Mouse (Mus musculus): ENCODE results near the gene Cd37. TPM values are rescaled to one million over a fixed set of nuclear protein-coding genes. Genes with fewer than 3 reads are reported as not detected.

The Cd37 gene
- polyA plus RNA-seq, 1 experiment from 2014 or later, result 14.6 TPM

- Histone ChIP-seq H3K36me3 (peaks cover 17% of the 10 kb centered on the region), H3K9ac (peak within 1 kb of the TSS; percentile 66), H3K9me3 (replicated peaks) (no peaks in the 10 kb centered on the region), H3K4me2 (peak within 1 kb of the TSS; percentile 63), H3K27me3 (replicated peaks) (peaks cover 60% of the 10 kb centered on the region), H3K27ac (peak within 1 kb of the TSS; percentile 68), H3K4me3 (peak within 1 kb of the TSS; percentile 58), H3K4me1 (peaks cover 40% of the 10 kb centered on the region)
- peak; percentile 17; the same call in 1 of the 2 replicates for ATAC-seq
- 3% methylated on average over 53 of the region's 55 CpGs for WGBS (ENCODE audit: insufficient replicate concordance)
Measured at GRCm38 (mm10) chr7:45215673-45216441, 23.1 kb downstream of the Cd37 start, which contains the start of gene Tead2. Tead2 (plus strand) TSS chr7:45215753.

DNA sequence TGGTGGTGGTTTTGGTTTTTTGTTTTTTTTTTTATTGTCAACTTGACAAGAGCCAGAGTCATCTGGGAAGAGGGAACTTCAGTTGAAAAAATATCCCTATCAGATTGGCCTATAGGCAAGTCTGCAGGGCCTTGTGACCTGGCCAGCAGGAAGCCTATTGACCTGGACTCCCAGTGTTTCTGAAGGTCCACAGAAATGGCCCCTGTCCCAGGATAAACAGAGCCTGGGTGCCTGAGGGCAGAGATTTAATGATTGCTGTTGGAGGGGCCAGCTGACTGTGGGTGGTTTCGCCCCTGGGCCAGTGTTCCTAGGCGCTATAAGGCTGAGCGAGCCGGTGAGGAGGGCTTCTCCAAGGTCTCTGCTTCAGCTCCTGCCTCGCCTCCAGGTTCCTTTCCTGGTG is 25.2 kb downstream of the Cd37 start:
- H3K27me3 ChIP-seq (replicated peaks), result peaks cover 70% of the 10 kb centered on the region

DNA sequence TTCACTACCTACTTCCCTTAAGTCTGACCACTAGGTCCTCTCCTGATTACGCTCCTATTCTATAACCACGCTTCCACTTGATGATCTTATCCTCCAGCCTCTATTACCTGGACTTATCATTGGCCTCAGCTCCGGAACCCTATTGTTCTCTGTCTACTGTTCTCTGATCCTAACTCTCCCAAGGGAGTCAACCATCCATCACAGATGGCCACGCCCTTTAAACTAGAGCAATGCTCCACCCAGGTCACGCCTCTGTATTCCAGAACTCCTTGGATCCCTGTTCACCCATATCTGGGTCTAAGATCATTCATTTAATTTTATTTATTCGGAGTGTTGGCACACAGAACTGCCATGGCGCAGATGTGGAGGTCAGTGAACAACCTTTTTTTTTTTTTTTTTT is 26.6 kb downstream of the Cd37 start:
- Histone ChIP-seq H3K9me3 (replicated peaks) (no peaks in the 10 kb centered on the region; the same call in 1 of the 2 replicates), H3K4me2 (peak overlapping the region; percentile 71), H3K4me3 (no peak overlapping the region), H3K9ac (no peak overlapping the region), H3K4me1 (peaks cover 40% of the 10 kb centered on the region), H3K27ac (no peak overlapping the region), H3K36me3 (no peaks in the 10 kb centered on the region), H3K27me3 (replicated peaks) (peaks cover 70% of the 10 kb centered on the region)
- WGBS (ENCODE audit: insufficient replicate concordance), result 55% methylated on average over 7 of the region's 7 CpGs
- ATAC-seq, result no peak

More for the DNA sequence above, 25.2 kb downstream of the Cd37 start:
- ATAC-seq, result no peak
- Histone ChIP-seq H3K27ac (0 out of 2 replicates have a peak overlapping the region, but pooled peaks have one; percentile 3), H3K9ac (no peak overlapping the region), H3K9me3 (replicated peaks) (no peaks in the 10 kb centered on the region), H3K36me3 (0 out of 2 replicates have a peak, but pooled peaks cover under 1% of the 10 kb centered on the region), H3K4me3 (no peak overlapping the region), H3K4me1 (peaks cover 41% of the 10 kb centered on the region), H3K4me2 (no peak overlapping the region)
- 70% methylated on average over 5 of the region's 5 CpGs for WGBS (ENCODE audit: insufficient replicate concordance)

DNA sequence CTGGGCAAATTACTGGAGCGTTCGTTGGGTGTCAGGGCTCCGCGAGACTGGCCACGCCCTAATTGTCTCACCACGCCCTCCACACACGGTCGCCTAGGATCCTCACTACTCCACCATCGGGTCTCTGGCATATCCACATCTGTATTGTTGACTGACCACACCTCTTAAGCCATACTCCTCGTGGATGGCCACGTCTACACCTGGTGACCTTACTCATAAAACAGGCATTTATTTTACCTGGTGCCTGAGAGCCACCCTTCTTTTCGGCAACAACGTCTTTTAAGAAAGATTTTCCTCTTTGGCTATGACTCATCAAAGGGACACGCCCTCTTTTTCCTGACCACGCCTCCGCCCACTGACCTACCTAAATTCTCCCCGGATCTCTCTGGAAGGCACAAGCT is 27.1 kb downstream of the Cd37 start, which contains the start of gene Dkkl1:
Gene Dkkl1, minus strand, starts transcription at position 297 of the 401 bp plus-strand sequence.
- 4% methylated on average over 17 of the region's 17 CpGs for WGBS (ENCODE audit: insufficient replicate concordance)
- Histone ChIP-seq H3K36me3 (no peaks in the 10 kb centered on the region), H3K9me3 (replicated peaks) (no peaks in the 10 kb centered on the region; the same call in 1 of the 2 replicates), H3K4me3 (peak within 1 kb of the TSS; percentile 23), H3K4me2 (peak within 1 kb of the TSS; percentile 71), H3K9ac (no peak within 1 kb of the TSS), H3K27me3 (replicated peaks) (peaks cover 65% of the 10 kb centered on the region), H3K27ac (no peak within 1 kb of the TSS), H3K4me1 (peaks cover 35% of the 10 kb centered on the region)
- peak; percentile 57 for ATAC-seq

GRCm38 (mm10) chr7:45211070-45211469 is 27.8 kb downstream of the Cd37 start:
- no peak for ATAC-seq
- peak overlapping the region; percentile 71 for H3K4me2 ChIP-seq
- H3K27ac ChIP-seq, result no peak overlapping the region
- WGBS (ENCODE audit: insufficient replicate concordance), result 10% methylated on average over 10 of the region's 10 CpGs
- H3K27me3 ChIP-seq (replicated peaks), result peaks cover 57% of the 10 kb centered on the region
- H3K4me1 ChIP-seq, result peaks cover 29% of the 10 kb centered on the region
- no peaks in the 10 kb centered on the region; the same call in 1 of the 2 replicates for H3K9me3 ChIP-seq (replicated peaks)
- no peak overlapping the region for H3K9ac ChIP-seq
- H3K4me3 ChIP-seq, result peak overlapping the region; percentile 23
- no peaks in the 10 kb centered on the region for H3K36me3 ChIP-seq

DNA sequence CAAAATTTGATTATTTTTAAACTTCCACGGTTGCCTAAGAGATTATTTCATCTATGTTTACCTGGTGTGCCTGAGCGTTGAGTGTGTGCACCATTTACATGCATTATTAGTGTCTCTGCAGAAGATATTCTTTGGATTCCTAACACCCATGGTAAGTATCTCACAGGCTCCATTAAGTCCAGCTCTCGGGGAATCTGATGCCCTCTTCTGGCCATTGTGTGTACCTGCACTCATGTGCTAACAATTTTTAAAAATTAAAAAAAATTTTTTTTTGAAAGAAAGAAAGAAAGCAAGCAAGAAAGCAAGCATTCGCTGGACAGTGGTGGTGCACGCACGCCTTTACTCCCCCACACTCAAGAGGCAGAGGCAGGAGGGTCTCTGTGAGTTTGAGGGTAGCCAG is 30.7 kb downstream of the Cd37 start:
- no peak for ATAC-seq
- WGBS (ENCODE audit: insufficient replicate concordance), result 57% methylated on average over 6 of the region's 6 CpGs
- Histone ChIP-seq H3K4me2 (no peak overlapping the region), H3K9ac (no peak overlapping the region), H3K4me1 (peaks cover 38% of the 10 kb centered on the region), H3K4me3 (no peak overlapping the region), H3K36me3 (no peaks in the 10 kb centered on the region), H3K9me3 (replicated peaks) (no peaks in the 10 kb centered on the region; the same call in 1 of the 2 replicates), H3K27ac (no peak overlapping the region), H3K27me3 (replicated peaks) (peaks cover 36% of the 10 kb centered on the region)

GRCm38 (mm10) chr7:45204380-45205143 is 34.4 kb downstream of the Cd37 start, which contains the start of gene Ccdc155:
Ccdc155 (minus strand) TSS chr7:45204892.
- Histone ChIP-seq H3K4me1 (peaks cover 18% of the 10 kb centered on the region), H3K9me3 (replicated peaks) (no peaks in the 10 kb centered on the region; the same call in 1 of the 2 replicates), H3K27me3 (replicated peaks) (peaks cover 28% of the 10 kb centered on the region), H3K27ac (no peak within 1 kb of the TSS), H3K36me3 (no peaks in the 10 kb centered on the region), H3K4me2 (peak within 1 kb of the TSS; percentile 83), H3K4me3 (peak within 1 kb of the TSS; percentile 53), H3K9ac (peak within 1 kb of the TSS; percentile 47)
- peak; percentile 87 for ATAC-seq
- WGBS (ENCODE audit: insufficient replicate concordance), result 5% methylated on average over 44 of the region's 44 CpGs

- H3K4me2 ChIP-seq, result no peak overlapping the region
- no peak overlapping the region for H3K4me3 ChIP-seq
- H3K27me3 ChIP-seq (replicated peaks), result peaks cover 39% of the 10 kb centered on the region
- H3K4me1 ChIP-seq, result peaks cover 18% of the 10 kb centered on the region
- no peaks in the 10 kb centered on the region for H3K36me3 ChIP-seq
- no peak for ATAC-seq
- whole genome bisulfite sequencing (ENCODE audit: insufficient replicate concordance), result 48% methylated on average over 9 of the region's 10 CpGs
- no peak overlapping the region for H3K9ac ChIP-seq
- no peak overlapping the region for H3K27ac ChIP-seq
- H3K9me3 ChIP-seq (replicated peaks), result no peaks in the 10 kb centered on the region
Measured at GRCm38 (mm10) chr7:45202654-45203053, 36.3 kb downstream of the Cd37 start.

- H3K27me3 ChIP-seq (replicated peaks), result peaks cover 69% of the 10 kb centered on the region
- no peak overlapping the region for H3K4me2 ChIP-seq
- no peak overlapping the region for H3K9ac ChIP-seq
- no peaks in the 10 kb centered on the region for H3K9me3 ChIP-seq (replicated peaks)
- no peak overlapping the region for H3K27ac ChIP-seq
- ATAC-seq, result no peak
- WGBS (ENCODE audit: insufficient replicate concordance), result 72% methylated on average over 11 of the region's 11 CpGs
- no peak overlapping the region for H3K4me3 ChIP-seq
- H3K36me3 ChIP-seq, result no peaks in the 10 kb centered on the region
- peaks cover 2% of the 10 kb centered on the region for H3K4me1 ChIP-seq
Measured at GRCm38 (mm10) chr7:45198961-45199360, 40.0 kb downstream of the Cd37 start.

DNA sequence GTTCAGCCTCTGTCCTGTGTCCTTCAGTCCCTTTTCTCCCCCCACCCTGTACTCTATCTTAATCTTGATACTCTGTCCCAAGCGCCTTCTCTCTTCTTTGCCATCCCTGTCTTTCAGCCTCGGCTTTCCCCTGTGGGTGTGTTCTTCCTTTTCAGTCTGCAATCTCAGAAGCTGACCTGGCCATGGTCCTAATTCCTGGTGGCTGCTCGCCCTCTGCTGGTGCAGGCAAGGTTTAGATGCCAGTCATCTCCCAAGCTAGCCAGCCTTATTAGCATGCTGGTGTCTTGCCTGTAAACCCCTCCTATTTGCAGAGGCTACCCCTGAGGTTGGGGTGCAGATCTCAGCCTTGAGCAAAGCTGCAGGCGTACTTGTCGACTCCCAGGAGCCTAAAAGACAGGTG is 40.5 kb downstream of the Cd37 start:
- no peak overlapping the region for H3K27ac ChIP-seq
- H3K4me3 ChIP-seq, result no peak overlapping the region
- H3K9ac ChIP-seq, result no peak overlapping the region
- H3K4me1 ChIP-seq, result no peaks in the 10 kb centered on the region
- H3K4me2 ChIP-seq, result no peak overlapping the region
- peaks cover 74% of the 10 kb centered on the region for H3K27me3 ChIP-seq (replicated peaks)
- no peak for ATAC-seq
- WGBS (ENCODE audit: insufficient replicate concordance), result 8% methylated on average over 5 of the region's 5 CpGs
- H3K36me3 ChIP-seq, result no peaks in the 10 kb centered on the region
- H3K9me3 ChIP-seq (replicated peaks), result no peaks in the 10 kb centered on the region

- H3K9me3 ChIP-seq (replicated peaks), result no peaks in the 10 kb centered on the region
- ATAC-seq, result no peak
- no peaks in the 10 kb centered on the region for H3K36me3 ChIP-seq
- H3K9ac ChIP-seq, result no peak overlapping the region
- H3K4me2 ChIP-seq, result no peak overlapping the region
- no peaks in the 10 kb centered on the region for H3K4me1 ChIP-seq
- WGBS (ENCODE audit: insufficient replicate concordance), result 41% methylated on average over 5 of the region's 5 CpGs
- peaks cover 77% of the 10 kb centered on the region for H3K27me3 ChIP-seq (replicated peaks)
- H3K4me3 ChIP-seq, result no peak overlapping the region
- H3K27ac ChIP-seq, result no peak overlapping the region
Measured at GRCm38 (mm10) chr7:45196994-45197393, 41.9 kb downstream of the Cd37 start.

- Histone ChIP-seq H3K4me2 (no peak overlapping the region), H3K4me1 (no peaks in the 10 kb centered on the region), H3K9ac (no peak overlapping the region), H3K36me3 (no peaks in the 10 kb centered on the region), H3K27ac (no peak overlapping the region), H3K27me3 (replicated peaks) (peaks cover 85% of the 10 kb centered on the region), H3K9me3 (replicated peaks) (no peaks in the 10 kb centered on the region), H3K4me3 (no peak overlapping the region)
- WGBS (ENCODE audit: insufficient replicate concordance), result 56% methylated on average over 4 of the region's 4 CpGs
- ATAC-seq, result no peak
Measured at GRCm38 (mm10) chr7:45196176-45196535, 42.8 kb downstream of the Cd37 start.
